Mouse (Mus musculus): Measurements from ENCODE around the gene Rexo2. TPM values are rescaled to one million over a fixed set of nuclear protein-coding genes. Genes with fewer than 3 reads are reported as not detected.
A peak's percentile ranks its signal among the peaks of the same experiment; 100 is the strongest.
"Not testable (repeated sequence)": the region's sequence is repeated elsewhere in the genome, so short reads cannot be mapped to it uniquely, and the experiment has no call there.

Rexo2 gene
- total RNA-seq (2021): 100 to 1,000 TPM; 102 to 108 TPM
- long read RNA-seq, experiment 1, transcript Rexo2-201 (7 exons, 1,077 nt): major isoform, 105 of 178 reads
- long read RNA-seq, experiment 1, transcript Rexo2-205 (3 exons, 553 nt): minor isoform, 41 of 178 reads
- long read RNA-seq, experiment 1, transcript Rexo2-202 (4 exons, 1,780 nt): minor isoform, 16 of 178 reads
- long read RNA-seq, experiment 1, partial matches to known transcripts: 2 of 178 reads
- long read RNA-seq, experiment 1, other reads (novel, unspliced or antisense): 13 of 178 reads
- long read RNA-seq, experiment 2, transcript Rexo2-202 (4 exons, 1,780 nt): minor isoform, 12 of 155 reads
- long read RNA-seq, experiment 2, transcript Rexo2-205 (3 exons, 553 nt): minor isoform, 46 of 155 reads
- long read RNA-seq, experiment 2, transcript Rexo2-201 (7 exons, 1,077 nt): major isoform, 73 of 155 reads
- long read RNA-seq, experiment 2, partial matches to known transcripts: 6 of 155 reads
- long read RNA-seq, experiment 2, other reads (novel, unspliced or antisense): 18 of 155 reads

DNA sequence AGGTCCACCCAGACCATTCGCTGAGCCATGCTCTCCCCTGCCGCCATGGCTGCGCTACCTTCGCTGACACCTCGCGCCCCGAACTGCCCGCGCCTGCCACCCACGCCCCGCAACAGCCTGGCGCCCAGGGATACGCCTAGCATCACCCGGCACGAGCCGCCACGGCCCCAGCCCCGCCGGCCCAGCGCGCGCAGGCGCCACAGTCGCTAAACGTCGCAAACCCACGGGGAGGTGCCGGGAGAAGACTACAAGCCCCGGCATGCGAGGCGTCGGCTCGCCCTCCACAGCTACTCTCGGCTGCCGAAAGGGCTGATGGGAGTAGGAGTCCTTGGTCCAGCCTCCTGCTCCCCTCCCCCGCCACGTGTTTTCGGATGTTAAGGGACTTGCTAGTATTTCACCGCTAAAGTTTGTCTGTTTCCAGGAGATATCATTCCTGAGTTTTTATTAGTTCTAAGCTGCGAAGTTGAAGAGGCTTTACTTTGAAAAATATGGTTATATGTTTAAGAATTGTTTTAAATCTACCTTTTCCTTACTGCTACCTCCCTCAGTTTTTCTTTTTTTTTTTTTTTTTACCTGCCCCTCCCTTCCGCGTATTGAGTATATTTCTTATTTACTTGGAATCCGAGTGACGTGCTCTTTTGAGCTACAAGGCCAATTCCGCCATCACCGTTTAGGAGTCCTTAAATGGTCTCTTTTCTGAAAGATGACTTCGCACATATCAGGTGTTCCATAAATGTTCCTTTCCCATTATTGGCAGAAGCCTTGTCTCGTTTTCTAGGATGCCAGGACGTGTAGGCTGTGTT, at the start of gene Rexo2:
Rexo2 (minus strand) TSS at position 213 of the 803 bp plus-strand sequence.
- intact Hi-C loops (cut with DNase I): loop anchor here (2.0 kb wide), 1 partner anchor 14 kb away; the partner anchor contains the start of genes Gm5617 and Rbm7
- peak; percentile 96 for DNase-seq (ENCODE audit: low spot score in 2 of 2)

DNA sequence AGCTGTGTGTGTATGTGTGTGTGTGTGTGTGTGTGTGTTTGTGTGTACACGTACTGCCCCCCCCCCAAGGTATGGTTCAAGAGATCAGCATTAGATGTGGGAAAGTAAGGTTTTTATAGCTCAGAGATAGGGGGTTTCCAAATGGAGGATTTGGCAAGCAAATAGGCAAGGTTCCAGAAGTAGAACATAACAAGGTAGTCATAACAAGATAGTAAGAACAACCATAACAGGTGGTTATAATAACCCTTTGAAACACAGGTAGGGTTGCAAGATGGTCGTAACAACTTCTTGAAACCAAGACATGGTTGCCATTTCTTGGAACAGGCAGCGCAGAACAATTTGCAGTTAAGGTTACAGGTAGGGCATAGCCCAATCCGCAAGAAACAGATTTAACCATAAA, 46.1 kb upstream of the Rexo2 start:
- intact Hi-C loops (cut with DNase I): no loop called here
- no peak for DNase-seq (ENCODE audit: low spot score in 2 of 2)

DNA sequence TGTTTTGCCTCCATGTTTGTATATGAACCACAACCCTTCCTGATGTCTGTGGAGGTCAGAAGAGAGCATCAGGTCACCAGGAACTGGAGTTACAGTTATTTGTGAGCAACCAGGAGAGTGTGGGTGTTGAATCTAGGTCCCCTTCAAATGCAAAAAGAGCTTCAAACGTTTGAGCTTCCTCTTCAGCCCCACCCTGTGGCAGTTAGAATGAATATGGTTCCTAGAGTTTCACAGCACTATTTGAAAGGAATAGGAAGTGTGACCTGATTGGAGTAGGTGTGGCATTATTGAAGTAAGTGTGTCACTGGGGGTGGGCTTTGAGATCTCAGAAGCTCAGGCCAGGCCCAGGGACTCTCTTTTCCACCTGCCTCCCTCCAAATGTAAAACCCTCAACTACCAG, 45.1 kb upstream of the Rexo2 start:
- DNase-seq (ENCODE audit: low spot score in 2 of 2): no peak
- intact Hi-C loops (cut with DNase I): no loop called here

DNA sequence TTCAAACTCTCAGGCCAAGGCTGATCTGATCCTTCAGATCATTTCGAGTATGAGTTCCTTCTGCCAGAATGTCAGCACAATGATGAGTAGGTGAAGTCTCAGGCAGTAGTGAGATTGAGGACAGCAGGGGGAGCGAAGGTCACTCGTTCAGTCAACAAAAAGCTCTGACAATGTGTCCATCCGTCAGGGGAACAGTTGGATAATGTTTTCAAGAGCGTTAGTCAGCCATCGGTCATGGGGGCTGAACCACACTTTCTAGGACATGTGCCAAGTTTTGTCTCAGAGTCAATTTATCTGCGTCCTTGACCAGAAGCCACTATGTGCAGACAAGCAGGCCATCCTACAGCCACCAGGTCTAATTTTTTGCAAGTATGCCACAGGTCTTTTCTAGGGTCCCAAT, 40.0 kb upstream of the Rexo2 start:
- intact Hi-C loops (cut with DNase I); DNase-seq (ENCODE audit: low spot score in 2 of 2): not testable (repeated sequence)

DNA sequence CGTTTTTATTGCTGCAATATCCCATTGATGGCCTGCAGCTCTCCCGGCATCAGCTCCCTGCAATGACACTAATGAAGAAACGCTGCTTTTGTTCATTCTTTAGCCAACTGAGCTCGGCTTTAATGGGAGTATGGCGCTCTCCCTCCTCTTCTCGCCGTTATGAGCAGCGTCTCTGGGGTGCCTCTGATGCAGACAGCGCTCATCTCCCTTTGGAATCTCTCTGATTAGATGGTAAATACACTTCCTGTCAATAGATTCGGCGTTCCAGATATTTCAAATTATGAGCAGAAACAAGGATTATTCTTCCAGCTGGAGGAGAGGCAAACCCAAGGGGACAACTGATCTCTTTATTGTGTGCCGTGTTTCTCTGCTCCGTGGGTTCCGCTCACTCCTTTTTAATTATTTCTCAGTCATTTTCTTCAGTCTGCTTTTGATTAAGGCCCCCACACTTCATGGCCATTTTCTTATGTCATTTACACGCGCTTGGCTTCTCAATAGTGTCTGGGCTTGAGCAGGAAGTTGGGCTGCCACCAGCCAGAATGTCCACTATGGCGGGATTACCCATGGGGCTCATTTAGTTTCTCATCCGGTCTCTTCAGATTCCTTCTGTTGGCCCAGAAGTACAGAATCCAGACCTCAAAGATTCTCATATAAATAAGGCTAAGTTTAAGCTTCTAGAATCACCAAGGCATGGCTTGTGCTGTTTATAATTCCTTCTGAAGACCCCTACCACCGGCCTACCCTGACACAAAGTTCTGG, 37.1 kb upstream of the Rexo2 start:
- intact Hi-C loops (cut with DNase I): no loop called here
- DNase-seq (ENCODE audit: low spot score in 2 of 2): no peak

DNA sequence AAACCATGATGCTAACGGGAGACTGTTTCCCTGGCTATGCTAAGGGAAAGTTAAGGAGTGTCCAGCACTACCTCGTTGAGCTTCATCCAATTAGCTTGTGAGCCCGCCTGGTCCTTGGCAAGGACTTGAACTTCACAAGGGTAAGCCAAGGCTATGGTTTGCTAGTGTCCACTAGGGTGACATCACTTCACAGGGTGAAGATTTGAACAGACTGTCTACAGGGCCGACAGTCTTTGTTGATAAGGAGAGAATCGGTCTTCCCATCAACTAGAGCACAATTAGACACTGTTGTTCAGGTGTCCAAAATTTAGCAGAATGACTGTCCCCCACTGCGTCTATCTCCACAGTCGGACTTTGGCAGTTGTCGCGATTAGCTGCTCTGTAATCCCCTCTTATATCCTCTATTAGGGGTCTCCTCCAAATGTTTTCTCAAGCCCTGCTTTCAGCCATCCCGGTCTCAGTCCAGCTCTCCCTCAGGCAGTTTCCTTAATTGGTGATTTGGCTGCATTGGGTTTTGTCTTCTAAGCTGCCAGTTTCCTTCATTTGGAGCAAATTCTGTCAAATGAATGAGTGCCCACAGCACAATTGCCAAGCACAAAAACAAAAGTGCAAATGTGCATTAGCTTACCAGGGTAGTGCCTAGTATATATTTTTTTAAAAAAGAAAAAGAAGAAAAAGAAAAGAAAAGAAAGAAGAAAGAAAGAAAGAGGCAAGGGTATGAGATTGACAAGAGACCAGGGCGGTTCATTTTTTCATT, 36.4 kb upstream of the Rexo2 start:
- DNase-seq (ENCODE audit: low spot score in 2 of 2): no peak
- intact Hi-C loops (cut with DNase I): no loop called here

DNA sequence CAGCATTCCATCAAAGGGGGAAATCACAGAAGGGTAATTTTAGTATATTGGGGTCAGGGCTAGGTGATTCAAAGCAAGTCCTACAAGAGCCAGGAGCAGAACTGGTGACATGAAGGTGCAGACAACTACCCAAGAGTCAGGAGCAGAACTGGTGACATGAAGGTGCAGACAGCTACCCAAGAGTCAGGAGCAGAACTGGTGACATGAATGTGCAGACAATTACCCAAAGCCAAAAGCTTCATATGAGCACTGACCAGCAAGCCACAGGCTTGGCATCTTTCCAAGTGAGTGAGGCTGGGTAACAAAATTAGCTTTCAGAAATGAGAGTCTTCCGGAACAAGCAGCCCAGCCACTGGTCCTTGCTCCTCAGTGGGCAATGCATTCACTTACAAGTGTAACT, 34.9 kb upstream of the Rexo2 start:
- intact Hi-C loops (cut with DNase I): no loop called here
- DNase-seq (ENCODE audit: low spot score in 2 of 2): no peak

DNA sequence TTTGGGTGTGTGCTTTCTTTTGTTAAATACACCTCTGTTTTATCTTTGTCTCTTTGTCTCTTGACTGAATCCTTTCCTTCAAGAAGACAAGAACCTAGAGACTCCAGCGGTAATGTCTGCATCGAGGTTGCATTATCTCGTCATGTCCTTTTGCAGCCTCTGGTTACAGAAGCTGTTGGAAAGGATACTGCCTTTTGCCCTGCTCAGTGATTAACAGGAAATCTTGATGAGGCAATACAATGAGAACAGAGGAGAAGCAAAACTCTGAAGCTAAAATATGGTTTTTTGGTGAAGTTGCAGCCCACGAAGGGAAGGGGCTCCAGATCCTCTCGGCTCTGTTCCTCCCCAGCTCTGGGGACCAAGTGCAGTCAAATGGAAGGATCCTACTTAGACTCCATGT, 29.7 kb upstream of the Rexo2 start:
- DNase-seq (ENCODE audit: low spot score in 2 of 2): no peak
- intact Hi-C loops (cut with DNase I): no loop called here

DNA sequence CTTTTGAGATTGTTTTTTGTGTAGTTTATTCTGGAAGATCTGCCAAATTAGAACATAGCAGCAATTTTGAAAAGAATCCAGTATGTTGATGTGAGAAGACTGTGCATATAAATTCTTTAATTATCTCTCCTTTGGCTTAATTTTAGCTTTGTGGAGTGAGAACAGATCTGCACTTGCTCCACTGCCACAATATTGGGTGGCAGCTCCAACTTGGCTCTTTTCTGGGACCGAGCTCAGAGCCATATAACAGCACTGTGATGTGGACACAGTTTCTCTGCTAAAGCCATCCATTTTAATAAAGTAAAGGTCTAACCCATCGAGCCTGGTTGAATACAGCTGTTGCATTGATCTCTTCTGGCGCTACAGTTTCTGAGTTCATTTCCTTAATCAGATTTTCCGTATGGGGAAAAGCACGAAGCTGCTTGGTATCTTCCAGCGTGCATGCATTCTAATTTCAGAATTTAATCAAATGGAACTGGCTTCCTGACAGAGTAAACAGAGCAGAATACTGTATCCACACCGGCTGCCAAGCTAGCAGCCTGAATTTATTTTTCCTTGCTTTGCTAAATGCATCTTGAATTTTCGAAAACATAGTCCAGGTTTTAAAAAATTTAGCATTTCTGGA, 24.4 kb upstream of the Rexo2 start:
- DNase-seq (ENCODE audit: low spot score in 2 of 2): peak; percentile 18 to 49
- intact Hi-C loops (cut with DNase I): no loop called here

DNA sequence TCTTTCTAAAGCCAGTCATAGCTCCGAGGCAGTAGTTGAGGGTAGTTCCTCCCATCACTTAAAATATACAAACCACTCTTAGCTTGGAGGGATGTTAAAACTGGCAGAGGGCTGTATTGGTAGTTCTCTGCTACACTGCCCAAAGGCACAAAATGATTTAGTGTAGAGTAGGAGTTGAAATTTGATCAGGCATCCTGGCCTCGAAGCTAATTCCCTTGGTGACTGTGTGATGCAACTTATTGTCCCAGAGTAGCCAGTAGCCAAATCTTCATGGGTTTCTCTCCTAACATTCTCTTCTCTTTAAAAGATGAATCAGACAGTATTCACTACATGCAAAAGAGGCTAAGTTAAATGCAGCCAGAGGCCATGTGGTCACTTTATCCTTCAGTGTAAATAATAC, 22.6 kb upstream of the Rexo2 start:
- intact Hi-C loops (cut with DNase I): no loop called here
- no peak for DNase-seq (ENCODE audit: low spot score in 2 of 2)

DNA sequence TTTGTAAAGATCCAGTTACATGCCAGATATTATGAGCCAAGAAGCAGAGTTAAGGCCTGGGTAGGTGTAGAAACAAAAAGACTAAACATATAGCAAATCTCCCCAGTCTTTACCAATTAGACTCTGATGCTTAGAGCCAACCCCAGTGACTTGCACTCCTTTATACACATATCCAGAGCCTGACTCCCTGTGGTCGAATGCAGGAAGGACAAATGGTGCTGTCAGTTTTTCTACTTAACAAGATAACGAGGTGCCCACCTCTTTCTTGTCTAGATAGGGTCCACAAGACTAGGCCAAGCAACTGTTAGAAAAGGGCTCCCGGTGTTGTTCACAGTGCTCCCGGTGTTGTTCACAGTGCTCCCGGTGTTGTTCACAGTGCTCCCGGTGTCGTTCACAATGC, 20.8 kb upstream of the Rexo2 start:
- DNase-seq (ENCODE audit: low spot score in 2 of 2): no peak
- intact Hi-C loops (cut with DNase I): no loop called here

DNA sequence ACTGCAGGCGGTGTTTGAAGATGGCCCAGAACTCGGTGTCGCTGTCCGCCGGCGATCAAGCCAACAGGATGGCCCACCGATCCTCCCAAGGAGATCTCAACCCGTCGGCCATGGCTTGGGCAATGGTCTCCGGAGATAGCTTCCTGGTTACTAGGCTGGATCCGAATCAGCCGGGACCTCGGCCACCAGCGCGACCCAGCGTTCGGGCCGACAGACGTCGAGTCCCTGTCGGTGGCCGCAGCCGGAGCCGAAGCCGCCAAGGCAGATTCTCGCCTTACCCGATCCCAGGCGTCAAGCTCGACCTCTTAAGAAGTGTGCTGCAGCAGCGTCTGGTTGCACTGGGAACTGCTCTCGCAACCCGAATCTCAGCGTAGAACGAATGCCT, 15.1 kb upstream of the Rexo2 start:
- DNase-seq (ENCODE audit: low spot score in 2 of 2): no peak
- intact Hi-C loops (cut with DNase I): loop anchor here (2.0 to 5.0 kb wide), 2 partner anchors 15 to 67 kb away; partner anchors contain the start of gene Rexo2

DNA sequence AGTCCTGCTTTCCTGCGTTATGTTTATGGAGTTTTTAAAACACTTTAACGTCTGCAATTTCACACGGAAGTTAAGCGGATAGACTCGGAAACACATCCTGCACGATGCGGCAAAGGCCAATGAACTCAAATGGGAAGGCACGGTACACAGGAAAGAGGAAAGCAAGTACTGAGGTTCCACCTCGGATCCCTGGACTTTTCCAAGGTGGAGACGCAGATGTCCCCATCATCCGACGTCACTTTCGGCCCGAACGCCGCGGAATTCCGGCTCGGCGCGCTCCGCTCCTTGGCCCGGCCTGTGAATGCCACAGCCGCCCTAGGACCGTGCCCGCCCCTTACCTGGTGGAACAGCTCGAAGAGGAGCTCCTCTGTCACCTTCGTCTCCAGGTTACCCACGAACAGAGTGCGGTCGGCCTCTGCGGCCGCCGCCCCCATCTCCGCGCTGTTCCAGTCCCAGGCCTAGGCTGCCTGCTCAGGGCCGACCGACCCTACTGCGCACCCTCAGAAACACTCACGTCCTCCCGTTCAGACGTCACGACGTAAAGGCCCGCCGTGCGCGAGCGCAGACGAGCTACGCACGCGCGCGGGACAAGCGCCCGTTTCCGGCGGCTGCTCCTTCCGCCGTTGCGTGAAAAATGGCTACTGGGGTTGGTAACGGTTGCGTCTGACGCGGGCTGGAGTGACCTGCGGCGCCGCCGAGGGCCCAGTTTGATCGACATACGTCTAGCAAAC, 14.6 kb upstream of the Rexo2 start, which contains the start of the genes Rbm7 and Gm5617:
Rbm7 (minus strand) TSS at position 483 of the 731 bp plus-strand sequence.
Gm5617 (plus strand) TSS at position 626 of the 731 bp plus-strand sequence.
- intact Hi-C loops (cut with DNase I): loop anchor here (2.0 to 5.0 kb wide), 2 partner anchors 14 to 67 kb away; partner anchors contain the start of gene Rexo2
- DNase-seq (ENCODE audit: low spot score in 2 of 2): peak; percentile 94 to 96

DNA sequence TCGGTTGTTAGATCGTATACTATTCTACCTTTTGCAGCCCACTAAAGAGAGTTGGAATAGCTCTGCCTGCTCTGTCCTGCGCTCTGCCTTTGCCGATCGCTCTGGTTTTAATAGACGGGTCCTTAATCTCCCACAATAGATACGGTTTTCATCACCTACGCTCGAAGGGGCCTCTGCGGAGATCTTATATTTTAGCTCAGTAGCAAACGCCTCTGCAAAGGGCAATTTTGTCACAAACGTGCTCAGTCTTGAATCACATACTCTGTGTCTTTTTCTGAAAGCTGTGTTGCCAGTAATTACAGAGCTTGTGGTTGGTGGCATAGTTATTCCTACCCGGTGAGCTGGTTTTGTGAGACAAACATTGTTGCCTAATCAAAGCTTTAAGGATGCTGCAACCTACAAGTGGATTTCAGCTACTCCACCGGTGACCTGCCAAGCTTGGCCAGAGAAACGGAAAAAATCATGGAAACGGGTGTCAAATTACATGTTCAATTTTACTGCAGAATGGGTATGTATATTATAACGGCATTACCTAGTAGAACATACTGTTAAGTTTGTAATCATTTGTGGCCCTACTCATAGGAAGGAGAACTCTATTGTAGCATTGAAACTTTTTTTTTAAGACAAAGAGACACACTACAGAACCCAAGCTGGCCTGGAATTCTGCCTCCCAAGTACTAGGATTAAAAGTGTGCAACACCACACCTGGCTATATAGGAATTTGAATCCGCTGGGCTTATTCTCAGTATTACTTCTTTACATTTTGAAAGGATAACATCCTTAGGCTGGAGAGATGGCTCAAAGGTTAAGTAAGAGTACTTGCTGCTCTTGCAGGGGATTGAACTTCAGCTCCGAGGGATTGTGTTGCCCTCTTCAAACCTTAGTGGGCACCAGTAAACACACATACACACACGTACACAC, 1.1 kb upstream of the Rexo2 start:
- intact Hi-C loops (cut with DNase I): loop anchor here (2.0 kb wide), 1 partner anchor 13 kb away; the partner anchor contains the start of genes Gm5617 and Rbm7
- no peak for DNase-seq (ENCODE audit: low spot score in 2 of 2)

DNA sequence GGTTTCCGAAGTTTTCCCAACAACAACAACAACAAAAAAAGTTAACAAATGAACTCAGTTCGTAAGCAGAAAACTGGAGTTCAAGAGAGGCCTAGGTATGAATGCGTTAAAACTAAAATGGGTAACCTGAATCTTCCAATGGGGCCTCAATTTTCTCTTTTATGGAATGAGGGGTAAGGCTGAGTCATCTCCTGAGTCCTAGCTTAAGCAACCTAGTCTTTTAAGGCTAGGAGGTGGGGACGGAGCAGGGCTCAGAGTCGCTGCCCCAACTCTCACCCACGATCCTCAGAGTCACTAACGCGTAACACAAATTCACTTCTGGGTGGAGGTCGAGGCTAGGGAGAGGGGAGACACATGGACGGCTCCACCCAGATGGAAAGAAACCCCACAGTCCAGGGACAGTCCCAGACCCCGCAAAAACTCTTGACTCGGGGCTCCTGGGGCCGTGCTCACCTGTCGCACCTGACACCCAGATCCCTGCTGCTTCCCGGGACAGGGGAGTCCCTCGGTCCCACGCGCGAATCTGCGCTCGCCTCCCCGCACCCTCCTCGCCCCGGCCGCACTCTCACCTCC, 499 bp downstream of the Rexo2 start:
- no peak for DNase-seq (ENCODE audit: low spot score in 2 of 2)
- intact Hi-C loops (cut with DNase I): loop anchor here (2.0 kb wide), 1 partner anchor 15 kb away; the partner anchor contains the start of genes Gm5617 and Rbm7

DNA sequence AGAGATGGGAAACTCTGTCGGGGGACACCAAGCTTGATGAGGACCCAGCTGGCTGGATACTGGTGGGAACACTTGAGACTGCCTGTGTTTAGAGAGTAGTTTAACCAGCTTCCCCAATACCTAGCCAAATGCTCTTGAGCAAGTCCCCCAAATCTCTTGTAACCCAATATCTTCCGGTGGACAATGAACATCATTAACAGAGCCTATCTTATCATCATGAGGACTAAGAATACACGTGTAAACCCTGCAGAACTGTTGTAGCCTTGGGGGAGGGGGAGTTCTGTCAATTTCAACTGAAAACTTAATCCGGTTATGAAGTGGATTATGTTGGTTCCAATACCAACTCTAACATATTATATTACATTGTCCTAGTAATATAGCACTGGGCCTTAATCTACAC, 1.6 kb downstream of the Rexo2 start:
- DNase-seq (ENCODE audit: low spot score in 2 of 2): no peak
- intact Hi-C loops (cut with DNase I): no loop called here

All from left cerebral cortex, postnatal 14 days (tissue).